In genomic region chr19:8920836-8921291, GRCm38 (mm10) we compare ENCODE assay signal across 7 mouse cellular contexts. TPM values are rescaled to one million over a fixed set of nuclear protein-coding genes. Genes with fewer than 3 reads are reported as not detected.
DNase-seq lines count a peak whose midpoint lies in the region; ATAC-seq lines count a peak whose summit lies in the region.

No protein-coding gene starts in this region.

- peak overlapping the region; percentile 79 for H3K9ac ChIP-seq in hindbrain, embryonic 16.5 days (ENCODE audit: low read depth, low read length)
- H3K9ac ChIP-seq in liver, embryonic 16.5 days (ENCODE audit: low read depth, low read length) = peak overlapping the region; percentile 90

- H3K27ac ChIP-seq in hindbrain, embryonic 16.5 days (ENCODE audit: low read depth, low read length) = peak overlapping the region; percentile 89
- peak overlapping the region; percentile 96 for H3K27ac ChIP-seq in liver, embryonic 16.5 days (ENCODE audit: low read length)

- peak overlapping the region; percentile 87 for H3K4me2 ChIP-seq in hindbrain, embryonic 16.5 days (ENCODE audit: low read length)
- peak overlapping the region; percentile 92 for H3K4me2 ChIP-seq in liver, embryonic 16.5 days (ENCODE audit: low read depth, low read length)

- peak overlapping the region; percentile 93 for H3K4me3 ChIP-seq in hindbrain, embryonic 16.5 days (ENCODE audit: low read length)
- peak overlapping the region; percentile 87 for H3K4me3 ChIP-seq in liver, embryonic 16.5 days (ENCODE audit: low read depth, low read length)

- no peak; the same call in 1 of the 2 replicates for ATAC-seq in hindbrain, embryonic 16.5 days
- no peak for ATAC-seq in liver, embryonic 16.5 days (ENCODE audit: low read depth)

- no peaks in the 10 kb centered on the region for H3K9me3 ChIP-seq in hindbrain, embryonic 16.5 days (ENCODE audit: control insufficient read depth, low read length)
- H3K9me3 ChIP-seq in liver, embryonic 16.5 days (replicated peaks; ENCODE audit: control insufficient read depth, low read length) = no peaks in the 10 kb centered on the region

- H3K36me3 ChIP-seq in hindbrain, embryonic 16.5 days (ENCODE audit: control insufficient read depth, insufficient read depth, low read length) = peaks cover 12% of the 10 kb centered on the region
- H3K36me3 ChIP-seq in liver, embryonic 16.5 days (ENCODE audit: control insufficient read depth, insufficient read depth) = peaks cover 5% of the 10 kb centered on the region
- peaks cover 3% of the 10 kb centered on the region for H3K36me3 ChIP-seq in splenic B cell, adult 2 months (ENCODE audit: control insufficient read depth, insufficient read depth, low read length, poor library complexity, severe bottlenecking)

- H3K4me1 ChIP-seq in hindbrain, embryonic 16.5 days (ENCODE audit: control insufficient read depth, insufficient read depth, low read depth, low read length) = peaks cover 9% of the 10 kb centered on the region
- H3K4me1 ChIP-seq in liver, embryonic 16.5 days (ENCODE audit: control insufficient read depth, low read depth, low read length) = peaks cover 16% of the 10 kb centered on the region

- under 1% methylated on average over 6 of the region's 6 CpGs for WGBS in hindbrain, embryonic 16.5 days
- WGBS in liver, embryonic 16.5 days (ENCODE audit: insufficient replicate concordance) = under 1% methylated on average over 6 of the region's 6 CpGs

- no peaks in the 10 kb centered on the region for H3K27me3 ChIP-seq in hindbrain, embryonic 16.5 days (replicated peaks; ENCODE audit: control insufficient read depth, insufficient read depth, low read length)
- H3K27me3 ChIP-seq in liver, embryonic 16.5 days (ENCODE audit: control insufficient read depth, insufficient read depth, low read depth, low read length) = no peaks in the 10 kb centered on the region
- no peaks in the 10 kb centered on the region for H3K27me3 ChIP-seq in splenic B cell, adult 2 months (ENCODE audit: control insufficient read depth, insufficient read depth, low read length, poor library complexity, severe bottlenecking)

- DNase-seq in thymus, postnatal 14 days = peak; percentile 39
- DNase-seq in thymus, adult 18-20 months = no peak
- DNase-seq in embryo, embryonic 10.5 days (ENCODE audit: low spot score) = peak; percentile 82
- peak; percentile 51 for DNase-seq in splenic B cell, adult 2 months (ENCODE audit: low read depth, low spot score)
- no peak for DNase-seq in cerebellum, adult 9-11 months

RNA-seq across cellular contexts. Expression of gene B3gat3, which starts 0.7 kb away (rescaled TPM):
- 98.3 and 99.5 TPM in 2 replicates for polyA plus RNA-seq in hindbrain, embryonic 16.5 days (2015; fragmentation: Nextera tagmentation; extraction: Ambion mirVana)
- polyA plus RNA-seq in liver, embryonic 16.5 days (2015; fragmentation: Nextera tagmentation; extraction: Ambion mirVana) = 19.8 and 20.5 TPM in 2 replicates

RNA-seq across cellular contexts. Expression of gene Rom1, which starts 8.3 kb away (rescaled TPM):
- polyA plus RNA-seq in hindbrain, embryonic 16.5 days (2015; fragmentation: Nextera tagmentation; extraction: Ambion mirVana) = 2.9 and 3.0 TPM in 2 replicates
- polyA plus RNA-seq in liver, embryonic 16.5 days (2015; fragmentation: Nextera tagmentation; extraction: Ambion mirVana) = 2.4 and 2.6 TPM in 2 replicates

RNA-seq across cellular contexts. Expression of gene Eml3, which starts 8.5 kb away (rescaled TPM):
- polyA plus RNA-seq in hindbrain, embryonic 16.5 days (2015; fragmentation: Nextera tagmentation; extraction: Ambion mirVana) = 10.3 and 11.3 TPM in 2 replicates
- 11.4 and 12.8 TPM in 2 replicates for polyA plus RNA-seq in liver, embryonic 16.5 days (2015; fragmentation: Nextera tagmentation; extraction: Ambion mirVana)

RNA-seq across cellular contexts. Expression of gene Mta2, which starts 20.8 kb away (rescaled TPM):
- polyA plus RNA-seq in hindbrain, embryonic 16.5 days (2015; fragmentation: Nextera tagmentation; extraction: Ambion mirVana) = 91.3 and 103 TPM in 2 replicates
- polyA plus RNA-seq in liver, embryonic 16.5 days (2015; fragmentation: Nextera tagmentation; extraction: Ambion mirVana) = 73.9 and 82.3 TPM in 2 replicates

RNA-seq across cellular contexts. Expression of gene Ganab, which starts 23.0 kb away (rescaled TPM):
- 72.1 and 84.5 TPM in 2 replicates for polyA plus RNA-seq in hindbrain, embryonic 16.5 days (2015; fragmentation: Nextera tagmentation; extraction: Ambion mirVana)
- polyA plus RNA-seq in liver, embryonic 16.5 days (2015; fragmentation: Nextera tagmentation; extraction: Ambion mirVana) = 50.3 and 50.8 TPM in 2 replicates

Comparison
In these comparisons a context has a peak if more than half of its experiments do, and no peak if none do; other contexts are left out.
1. DNase-seq: peak in thymus, postnatal 14 days (single experiment), embryo, embryonic 10.5 days (single experiment) and splenic B cell, adult 2 months (single experiment); none in thymus, adult 18-20 months (0 of 2) and cerebellum, adult 9-11 months (single experiment).